Mouse (Mus musculus): Measurements from ENCODE around the gene Krt72.

The Krt72 gene

GRCm38 (mm10) chr15:101786360-101786759 is at the start of gene Krt72:
Gene Krt72 (minus strand): TSS chr15:101786460.
- no peak for DNase-seq (ENCODE audit: low spot score)

- no peak for DNase-seq (ENCODE audit: low spot score)
Measured at GRCm38 (mm10) chr15:101834784-101835328, 48.6 kb upstream of the Krt72 start.

- no peak for DNase-seq (ENCODE audit: low spot score)
Measured at GRCm38 (mm10) chr15:101833131-101833530, 46.9 kb upstream of the Krt72 start.

- no peak for DNase-seq (ENCODE audit: low spot score)
Measured at GRCm38 (mm10) chr15:101829441-101829840, 43.2 kb upstream of the Krt72 start.

GRCm38 (mm10) chr15:101821786-101822185 is 35.5 kb upstream of the Krt72 start:
- no peak for DNase-seq (ENCODE audit: low spot score)

GRCm38 (mm10) chr15:101817875-101818274 is 31.6 kb upstream of the Krt72 start, which contains the start of gene Krt2:
Gene Krt2 (minus strand): TSS chr15:101818169.
- DNase-seq (ENCODE audit: low spot score), result no peak

GRCm38 (mm10) chr15:101803052-101803822 is 17.0 kb upstream of the Krt72 start:
- DNase-seq (ENCODE audit: low spot score), result no peak

- DNase-seq (ENCODE audit: low spot score), result no peak
Measured at GRCm38 (mm10) chr15:101802296-101802835, 16.1 kb upstream of the Krt72 start, which contains the start of gene Krt73. Gene Krt73 (minus strand): TSS chr15:101802346.

- DNase-seq (ENCODE audit: low spot score), result no peak
Measured at GRCm38 (mm10) chr15:101790867-101791266, 4.6 kb upstream of the Krt72 start.

- no peak for DNase-seq (ENCODE audit: low spot score)
Measured at GRCm38 (mm10) chr15:101773420-101773819, 12.8 kb downstream of the Krt72 start.

- peak; percentile 98 for DNase-seq (ENCODE audit: low spot score)
Measured at GRCm38 (mm10) chr15:101772711-101773081, 13.6 kb downstream of the Krt72 start.

- no peak for DNase-seq (ENCODE audit: low spot score)
Measured at GRCm38 (mm10) chr15:101772080-101772710, 14.1 kb downstream of the Krt72 start.

- no peak for DNase-seq (ENCODE audit: low spot score)
Measured at GRCm38 (mm10) chr15:101770226-101770625, 16.0 kb downstream of the Krt72 start.

GRCm38 (mm10) chr15:101742711-101743110 is 43.5 kb downstream of the Krt72 start, which contains the start of gene Krt71:
Gene Krt71 (minus strand): TSS chr15:101743109.
- no peak for DNase-seq (ENCODE audit: low spot score)

- DNase-seq (ENCODE audit: low spot score), result no peak
Measured at GRCm38 (mm10) chr15:101737786-101738185, 48.5 kb downstream of the Krt72 start.

- no peak for DNase-seq (ENCODE audit: low spot score)
Measured at GRCm38 (mm10) chr15:101730653-101731052, 55.6 kb downstream of the Krt72 start.

Data from layer of hippocampus, adult 9-10 months (tissue).